Mouse (Mus musculus): ENCODE measurements around the gene Atxn7l1.

- TF ChIP-seq CTCF (IDR thresholded peaks at IDR 0.05; ENCODE audit: insufficient read depth, low read length) (no peak), POLR2A (IDR thresholded peaks at IDR 0.05; ENCODE audit: borderline replicate concordance, extremely low read depth, low read depth, low read length) (no peak)
Observed at GRCm38 (mm10) chr12:33102342-33103115, 45.0 kb upstream of the Atxn7l1 start.

Measured in lung, adult 2 months (tissue).